Mouse (Mus musculus) T-helper 17 cell (primary cell): ENCODE data around the gene Reps2.

ENCODE experiments used
- in situ Hi-C, 2 experiments: fragments of 300-600 bp; cut with MboI, MseI; formaldehyde crosslinking; loops; 1 replicate in 1 of 2; 2 replicates in 1 of 2; pipeline ENCODE4 v1.15.1; 2025; ENCODE audit warnings: high pct_unique_total_duplicates in 2 of 2

Gene Reps2

GRCm38 (mm10) chrX:162590145-162590790, 53.2 kb downstream of the Reps2 start:
- in situ Hi-C loops: no loop called here

DNA sequence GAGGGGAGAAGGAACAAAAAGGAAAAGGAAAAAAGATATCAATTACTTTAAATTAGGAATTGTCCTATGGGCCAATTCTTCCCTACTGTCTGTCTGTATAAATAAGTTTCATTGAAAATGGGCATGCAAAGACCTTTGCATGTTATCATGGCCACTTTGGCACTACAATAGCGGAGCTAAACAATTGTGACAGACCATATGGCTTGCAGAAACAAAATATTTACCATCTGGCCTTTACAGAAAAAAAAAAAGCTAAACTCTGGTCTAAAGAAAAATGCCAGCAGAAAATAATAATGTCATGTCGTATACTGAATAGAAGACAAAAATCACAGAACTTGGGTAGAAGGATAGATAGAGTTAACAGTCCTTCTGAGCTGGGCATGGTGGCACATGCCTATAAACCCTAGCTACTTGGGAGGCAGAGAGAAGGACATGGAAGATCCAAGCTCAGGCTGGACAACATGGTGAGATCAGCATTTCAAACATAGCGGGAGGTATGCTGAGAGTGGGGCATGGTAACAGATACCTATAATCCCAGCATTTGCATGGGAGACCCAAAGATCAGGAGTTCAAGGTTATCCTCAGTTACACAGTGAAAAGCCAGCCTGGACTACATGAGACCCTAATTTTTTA, 54.2 kb downstream of the Reps2 start:
- in situ Hi-C loops: no loop called here

- in situ Hi-C loops: no loop called here
Measured at GRCm38 (mm10) chrX:162584349-162584748, 59.1 kb downstream of the Reps2 start.

DNA sequence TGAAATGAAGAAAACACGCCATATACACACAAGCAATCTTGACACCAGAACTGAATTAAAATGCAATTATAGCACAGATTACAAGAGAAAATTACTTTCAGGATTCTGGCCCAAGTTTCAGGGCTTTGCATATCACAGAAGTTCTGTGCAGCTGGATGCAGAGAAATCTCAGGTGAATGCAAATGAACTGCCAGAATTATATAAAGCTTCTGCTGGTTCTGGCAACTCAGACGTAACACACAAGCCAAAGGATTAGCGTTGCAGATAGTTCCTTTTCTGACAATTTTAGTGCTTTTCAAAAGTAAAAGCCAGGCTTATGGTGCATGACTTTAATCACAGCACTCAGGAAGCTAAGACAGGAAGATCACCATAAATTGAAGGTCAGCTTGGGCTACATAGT, 62.9 kb downstream of the Reps2 start:
- in situ Hi-C loops: no loop called here

- in situ Hi-C loops: no loop called here
Measured at GRCm38 (mm10) chrX:162568439-162568838, 75.0 kb downstream of the Reps2 start.

GRCm38 (mm10) chrX:162565501-162565900, 77.9 kb downstream of the Reps2 start:
- in situ Hi-C loops: no loop called here

GRCm38 (mm10) chrX:162556459-162556841, 87.0 kb downstream of the Reps2 start:
- in situ Hi-C loops: no loop called here

GRCm38 (mm10) chrX:162555729-162556458, 87.6 kb downstream of the Reps2 start:
- in situ Hi-C loops: no loop called here

GRCm38 (mm10) chrX:162554513-162554912, 88.9 kb downstream of the Reps2 start:
- in situ Hi-C loops: no loop called here

DNA sequence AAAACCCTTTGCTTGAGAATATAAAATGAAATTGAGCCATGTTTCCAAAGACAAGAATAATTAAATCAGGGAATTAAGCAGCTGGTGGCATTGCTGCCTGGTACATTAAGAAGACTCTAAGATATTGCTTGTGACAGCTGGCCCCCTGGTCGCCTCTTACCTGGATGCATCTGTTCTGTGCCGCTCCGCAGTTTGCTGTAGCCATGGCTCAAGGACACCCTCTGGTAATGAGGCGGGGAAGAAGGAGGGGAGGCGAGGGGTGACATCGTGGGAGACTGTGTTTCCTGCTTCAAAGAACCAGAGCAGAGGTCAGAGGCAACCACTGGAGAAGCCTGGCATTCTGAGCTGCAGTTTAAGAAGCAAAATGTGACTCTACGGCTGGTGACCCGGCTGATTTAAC, 91.1 kb downstream of the Reps2 start:
- in situ Hi-C loops: no loop called here

DNA sequence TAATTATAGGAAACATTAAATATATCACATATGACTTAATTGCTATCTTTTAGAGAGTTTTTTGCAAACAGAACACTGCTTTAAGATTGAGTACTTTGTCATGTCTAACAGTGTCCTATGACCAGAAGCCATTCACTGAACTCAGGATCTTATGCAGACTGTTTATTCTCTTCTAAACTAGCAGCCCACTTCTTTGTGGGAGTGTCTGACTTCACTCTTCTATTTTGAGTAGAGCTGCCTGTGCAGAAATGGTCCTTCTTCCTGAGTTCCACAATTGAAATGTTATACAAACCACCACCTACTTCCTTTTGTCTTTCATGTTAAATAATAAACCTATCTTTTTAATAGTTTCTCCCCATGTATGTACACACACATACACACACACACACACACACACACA, 98.4 kb downstream of the Reps2 start:
- in situ Hi-C loops: no loop called here

DNA sequence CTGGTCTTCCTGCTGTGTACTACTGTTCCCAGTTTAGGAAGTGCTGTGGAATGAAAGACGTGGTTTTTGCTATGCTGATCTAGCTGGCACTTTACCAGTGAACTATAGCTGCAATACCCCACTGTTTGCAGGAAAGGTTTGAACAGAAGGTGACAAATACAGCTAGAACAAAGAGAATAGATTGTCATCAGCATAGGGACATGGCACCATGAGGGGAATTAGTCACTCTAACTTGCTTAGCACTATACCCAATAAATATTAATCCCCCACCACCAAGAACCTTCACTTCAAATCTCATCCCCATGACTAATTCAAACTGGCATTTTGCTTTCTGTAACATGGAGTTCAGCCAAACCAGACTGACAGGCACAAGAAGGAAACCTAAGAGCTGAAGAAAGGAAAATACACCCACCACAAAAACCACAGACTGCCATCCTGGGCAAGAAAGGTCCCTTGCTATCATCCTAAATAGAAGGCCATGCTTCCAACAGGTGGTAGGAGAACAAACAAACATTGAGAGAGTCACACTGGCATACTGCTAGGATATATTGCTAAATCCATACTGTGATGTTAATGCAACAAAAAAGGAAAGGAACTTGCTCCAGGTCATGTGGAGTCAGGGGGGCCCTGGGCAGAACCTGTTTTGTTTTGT, 100.7 kb downstream of the Reps2 start:
- in situ Hi-C loops: no loop called here

DNA sequence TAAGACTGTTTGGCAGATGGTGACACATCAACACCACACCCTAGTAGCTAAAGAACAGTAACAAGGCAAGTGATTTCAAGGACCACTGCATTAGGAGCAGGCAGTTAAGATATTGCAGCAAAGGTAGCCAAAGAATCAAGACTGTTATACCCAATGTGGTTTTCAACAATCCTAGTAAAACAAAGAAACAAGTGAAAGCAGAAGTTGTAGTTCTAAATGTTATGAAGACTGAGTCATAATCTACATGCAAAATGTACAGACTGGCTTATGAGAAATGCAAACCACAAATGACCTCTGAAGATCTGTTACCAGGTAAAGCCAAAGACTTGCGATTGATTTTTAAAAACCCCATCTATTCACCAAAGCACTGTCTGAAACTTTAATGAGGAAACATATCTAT, 101.5 kb downstream of the Reps2 start:
- in situ Hi-C loops: no loop called here

DNA sequence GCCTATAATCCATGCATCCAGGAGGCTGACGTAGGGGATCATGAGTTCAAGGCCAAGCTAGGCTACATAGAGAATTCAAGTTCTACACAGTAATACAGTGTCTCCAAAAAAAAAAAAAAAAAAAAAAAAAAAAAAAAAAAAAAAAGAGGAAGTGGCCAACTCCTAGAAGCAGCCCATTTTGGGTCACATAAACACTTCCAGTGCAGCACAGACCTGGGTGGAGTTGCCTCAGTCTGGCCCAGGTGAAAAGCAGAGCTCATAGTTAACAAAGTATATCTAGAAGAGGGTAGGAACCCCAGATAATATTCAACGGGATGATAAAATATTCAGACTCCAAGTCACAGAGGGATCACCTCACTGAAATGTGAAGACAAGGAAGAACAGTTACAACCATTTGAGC, 112.4 kb downstream of the Reps2 start:
- in situ Hi-C loops: no loop called here

- in situ Hi-C loops: no loop called here
Measured at GRCm38 (mm10) chrX:162527240-162527639, 116.2 kb downstream of the Reps2 start.

- in situ Hi-C loops: no loop called here
Measured at GRCm38 (mm10) chrX:162521831-162522514, 121.5 kb downstream of the Reps2 start.

- in situ Hi-C loops: no loop called here
Measured at GRCm38 (mm10) chrX:162521197-162521596, 122.3 kb downstream of the Reps2 start.

GRCm38 (mm10) chrX:162520374-162520773, 123.1 kb downstream of the Reps2 start:
- in situ Hi-C loops: no loop called here

GRCm38 (mm10) chrX:162510426-162510980, 132.9 kb downstream of the Reps2 start:
- in situ Hi-C loops: no loop called here

GRCm38 (mm10) chrX:162505186-162505585, 138.3 kb downstream of the Reps2 start:
- in situ Hi-C loops: no loop called here

DNA sequence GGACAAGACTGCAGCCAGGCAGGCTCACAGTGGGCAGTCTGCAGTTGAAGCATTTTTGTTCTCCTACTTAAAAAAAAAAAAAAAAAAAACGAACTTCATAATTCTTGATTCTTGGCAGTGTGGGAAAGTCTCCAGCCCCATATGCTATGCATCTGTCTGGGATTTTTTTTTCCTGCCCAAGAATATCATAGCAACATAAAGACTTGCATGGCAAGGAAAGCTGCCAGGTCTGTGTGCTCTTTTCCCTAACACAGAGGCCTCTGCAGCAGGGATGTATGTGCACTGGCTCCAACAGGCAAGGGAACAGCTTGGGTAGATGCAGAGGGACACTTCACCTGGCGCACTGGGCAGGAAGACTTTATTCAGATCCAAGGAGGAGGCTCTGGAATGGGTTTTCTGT, 140.0 kb downstream of the Reps2 start:
- in situ Hi-C loops: no loop called here

- in situ Hi-C loops: no loop called here
Measured at GRCm38 (mm10) chrX:162500962-162501361, 142.5 kb downstream of the Reps2 start.
